Mouse (Mus musculus) heart, embryonic 15.5 days (tissue): Measurements from ENCODE around the gene Retreg2. TPM values are rescaled to one million over a fixed set of nuclear protein-coding genes. Genes with fewer than 3 reads are reported as not detected.

Experiments used
- ATAC-seq: fragments of 200-750 bp; cut with Nextera tagmentation; replicated peaks from 2 replicates; pipeline ENCODE4 v1.8.0; 2017; ENCODE audit warnings: low read depth, moderate TSS enrichment; ENCODE audit not compliant: insufficient number of reproducible peaks, insufficient read depth, low FRiP score
- H3K27ac ChIP-seq: fragments of 300-500 bp; sonication (generic); 2 replicates; pipeline ENCODE4 v1.5.1; 2015; ENCODE audit warnings: mild to moderate bottlenecking, inconsistent platforms
- H3K27me3 ChIP-seq: fragments of 300-500 bp; sonication (generic); 2 replicates; pipeline ENCODE4 v1.6.1; 2015; ENCODE audit warnings: inconsistent platforms
- H3K36me3 ChIP-seq: fragments of 300-500 bp; sonication (generic); 2 replicates; pipeline ENCODE4 v1.6.1; 2015; ENCODE audit warnings: mild to moderate bottlenecking, inconsistent platforms
- H3K4me1 ChIP-seq: fragments of 300-500 bp; sonication (generic); replicated peaks from 2 replicates; pipeline ENCODE4 v1.6.1; 2015; ENCODE audit warnings: inconsistent platforms
- H3K4me2 ChIP-seq: fragments of 300-500 bp; sonication (generic); 2 replicates; pipeline ENCODE4 v1.6.1; 2015; ENCODE audit warnings: inconsistent platforms, mild to moderate bottlenecking, moderate library complexity
- H3K4me3 ChIP-seq: fragments of 300-500 bp; sonication (generic); 2 replicates; pipeline ENCODE4 v1.5.1; 2015; ENCODE audit warnings: mild to moderate bottlenecking, inconsistent platforms
- H3K9ac ChIP-seq: fragments of 300-500 bp; sonication (generic); 2 replicates; pipeline ENCODE4 v1.6.1; 2015; ENCODE audit warnings: mild to moderate bottlenecking, inconsistent platforms
- H3K9me3 ChIP-seq: fragments of 300-500 bp; sonication (generic); replicated peaks from 2 replicates; pipeline ENCODE4 v1.6.1; 2016; ENCODE audit warnings: inconsistent platforms
- WGBS: fragments of 180-500 bp; shearing (Covaris S2); methylation state at CpG from one replicate; pipeline ENCODE4 v1.1.7; 2015; ENCODE audit warnings: mixed read lengths; 5-methylcytosine and 5-hydroxymethylcytosine counted together
- polyA plus RNA-seq: library from polyadenylated mRNA; unstranded; fragments of >200 nt; fragmentation: Nextera tagmentation; extraction: Ambion mirVana; gene quantifications from 2 replicates; pipeline ENCODE4 v1.2.1, GENCODE M21; 2015

Retreg2 gene
- 30.7 and 41.6 TPM in 2 replicates for polyA plus RNA-seq

DNA sequence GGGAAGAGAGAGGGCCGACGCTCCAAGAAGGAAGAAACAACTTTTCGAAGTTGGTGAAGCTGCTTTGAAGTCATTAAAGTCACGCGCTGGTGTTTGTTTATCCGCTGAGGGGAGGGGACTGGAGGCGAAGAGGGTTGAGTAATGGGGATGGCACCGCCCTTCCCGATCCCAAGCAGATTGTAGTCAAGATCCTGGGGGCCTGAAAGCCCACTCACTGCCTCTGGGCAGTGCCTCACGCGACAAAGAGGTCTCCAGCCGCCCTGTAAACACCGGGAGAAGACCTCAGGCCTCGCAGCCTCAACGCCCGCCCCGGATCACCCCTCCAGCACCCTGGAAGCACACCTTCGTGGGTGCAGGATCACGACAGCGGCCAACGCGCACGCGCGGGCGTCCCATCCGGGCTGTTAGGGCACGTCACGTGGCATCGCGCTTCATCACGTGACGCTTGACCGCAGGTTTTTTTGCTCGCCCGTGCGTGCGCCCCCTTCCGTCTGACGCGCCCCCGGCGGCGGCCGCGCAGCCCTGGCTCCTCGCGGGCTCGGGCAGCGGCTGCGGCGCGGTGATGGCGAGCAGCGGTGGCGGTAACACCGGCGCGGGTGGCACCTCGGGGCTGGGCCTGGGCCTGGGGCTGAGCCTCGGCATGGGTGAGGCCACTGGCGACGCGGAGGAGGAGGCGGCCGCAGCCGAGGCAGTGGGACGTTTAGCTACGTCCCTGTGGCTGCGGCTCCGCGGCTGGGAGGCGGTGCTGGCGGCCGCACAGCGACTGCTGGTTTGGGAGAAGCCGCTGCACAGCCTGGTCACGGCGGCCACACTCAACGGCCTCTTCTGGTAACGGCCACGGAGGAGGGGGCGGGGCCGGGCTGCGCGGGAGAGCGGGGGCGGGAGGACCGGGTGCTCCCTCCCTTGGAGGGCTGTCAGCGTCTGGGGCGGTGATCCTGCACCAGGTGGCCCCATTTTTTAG lies at the start of gene Retreg2, which contains the start of gene Cnppd1:
Gene Retreg2, plus strand, starts transcription at position 478 of the 961 bp plus-strand sequence.
Gene Cnppd1, minus strand, starts transcription at position 411 of the 961 bp plus-strand sequence.
- ATAC-seq = peak; percentile 88
- under 1% methylated on average over 90 of the region's 91 CpGs for WGBS
- H3K36me3 ChIP-seq = peaks cover 46% of the 10 kb centered on the region
- H3K27ac ChIP-seq = peak within 1 kb of the TSS; percentile 96
- no peaks in the 10 kb centered on the region for H3K9me3 ChIP-seq
- H3K4me2 ChIP-seq = peak within 1 kb of the TSS; percentile 86
- peak within 1 kb of the TSS; percentile 94 for H3K9ac ChIP-seq
- H3K27me3 ChIP-seq = no peaks in the 10 kb centered on the region
- peaks cover 22% of the 10 kb centered on the region for H3K4me1 ChIP-seq
- peak within 1 kb of the TSS; percentile 90 for H3K4me3 ChIP-seq

GRCm38 (mm10) chr1:75122211-75122610 lies 20.4 kb upstream of the Retreg2 start:
- ATAC-seq = no peak
- no peaks in the 10 kb centered on the region for H3K36me3 ChIP-seq
- no peak overlapping the region for H3K4me3 ChIP-seq
- 77% methylated on average over 3 of the region's 3 CpGs for WGBS
- H3K27ac ChIP-seq = no peak overlapping the region
- peaks cover 9% of the 10 kb centered on the region for H3K4me1 ChIP-seq
- H3K9me3 ChIP-seq = no peaks in the 10 kb centered on the region
- H3K4me2 ChIP-seq = no peak overlapping the region
- no peak overlapping the region for H3K9ac ChIP-seq
- H3K27me3 ChIP-seq = no peaks in the 10 kb centered on the region

DNA sequence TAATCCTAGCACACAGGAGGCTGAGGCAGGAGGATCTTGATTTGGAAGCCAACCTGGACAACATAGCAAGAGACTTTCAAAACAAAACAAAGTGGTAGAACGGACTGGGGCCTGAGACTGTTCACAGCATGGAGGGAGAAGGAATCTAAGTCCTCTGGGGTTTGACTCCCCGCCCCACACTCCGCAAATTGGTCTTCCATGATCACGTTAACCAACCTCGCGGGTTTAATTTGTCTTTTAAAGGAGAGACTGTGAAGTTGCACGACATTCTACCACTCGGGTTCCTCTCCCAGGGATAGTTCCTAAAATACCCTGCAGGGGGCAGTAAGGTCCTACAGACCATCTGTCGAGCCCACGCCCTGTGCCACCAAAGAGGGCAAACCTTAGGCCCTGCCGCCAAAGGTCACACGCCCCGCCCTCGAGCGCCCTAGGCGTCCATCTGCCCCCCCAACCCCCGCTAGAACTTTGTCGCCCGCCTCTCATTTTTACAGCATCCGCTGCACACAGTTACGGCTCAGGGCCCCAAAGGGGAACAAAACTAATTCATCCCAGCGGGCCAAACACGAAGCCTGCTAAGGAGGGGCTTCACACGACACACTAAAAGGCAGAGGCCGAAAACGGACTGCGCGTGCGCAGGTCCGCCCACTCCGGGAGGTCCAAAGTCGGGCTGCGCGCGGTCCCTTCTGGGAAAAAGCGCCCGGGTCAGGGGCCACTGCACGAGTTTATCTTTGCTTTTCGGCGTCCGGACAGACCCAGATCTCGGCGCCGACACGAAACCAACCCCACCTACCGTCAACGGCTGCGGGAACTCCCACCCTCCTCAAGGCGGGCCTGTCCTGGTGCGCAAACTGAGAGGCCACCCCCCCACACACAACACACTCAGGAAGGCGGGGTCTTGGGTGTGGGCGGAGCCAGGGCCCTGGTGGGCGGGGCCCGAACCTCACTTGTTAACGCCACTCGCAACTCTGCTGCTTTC lies 17.9 kb upstream of the Retreg2 start, which contains the start of gene Nhej1:
Gene Nhej1, minus strand, starts transcription at position 855 of the 976 bp plus-strand sequence.
- Histone ChIP-seq H3K4me1 (peaks cover 9% of the 10 kb centered on the region), H3K9ac (peak within 1 kb of the TSS; percentile 71), H3K36me3 (no peaks in the 10 kb centered on the region), H3K4me2 (peak within 1 kb of the TSS; percentile 73), H3K27ac (peak within 1 kb of the TSS; percentile 98), H3K9me3 (no peaks in the 10 kb centered on the region), H3K27me3 (no peaks in the 10 kb centered on the region), H3K4me3 (peak within 1 kb of the TSS; percentile 72)
- 1% methylated on average over 56 of the region's 56 CpGs for WGBS
- peak; percentile 97 for ATAC-seq

- H3K36me3 ChIP-seq = no peaks in the 10 kb centered on the region
- H3K27ac ChIP-seq = peak overlapping the region; percentile 98
- H3K9ac ChIP-seq = peak overlapping the region; percentile 71; the same call in 1 of the 2 replicates
- peak overlapping the region; percentile 72 for H3K4me3 ChIP-seq
- ATAC-seq = no peak; the same call in 1 of the 2 replicates
- H3K4me1 ChIP-seq = peaks cover 9% of the 10 kb centered on the region
- H3K4me2 ChIP-seq = peak overlapping the region; percentile 73
- WGBS = 35% methylated on average over 5 of the region's 5 CpGs
- H3K9me3 ChIP-seq = no peaks in the 10 kb centered on the region
- no peaks in the 10 kb centered on the region for H3K27me3 ChIP-seq
Measured at GRCm38 (mm10) chr1:75125418-75125817, 17.2 kb upstream of the Retreg2 start.

DNA sequence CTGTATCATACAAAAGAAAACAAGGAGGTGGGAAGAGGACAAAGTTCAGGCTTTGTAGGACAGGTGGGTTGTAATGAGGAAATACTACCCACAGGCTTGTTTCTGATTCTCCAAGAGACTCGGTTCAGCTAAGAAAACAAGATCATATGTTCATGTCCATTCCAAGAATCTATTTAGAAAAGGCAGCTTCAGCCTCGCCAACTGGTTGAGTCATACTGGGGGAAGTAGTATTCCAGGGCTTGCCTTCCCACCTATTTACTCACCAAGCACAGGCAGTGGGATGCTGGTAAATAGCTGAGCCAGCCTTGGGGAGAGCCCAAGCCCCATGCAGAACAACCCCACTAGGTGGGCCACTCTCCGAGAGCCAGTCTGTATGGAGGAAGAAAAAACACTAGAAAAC lies 13.9 kb upstream of the Retreg2 start:
- 67% methylated on average over 3 of the region's 3 CpGs for WGBS
- Histone ChIP-seq H3K9ac (no peak overlapping the region), H3K4me3 (no peak overlapping the region), H3K27ac (no peak overlapping the region), H3K4me1 (peaks cover 9% of the 10 kb centered on the region), H3K9me3 (no peaks in the 10 kb centered on the region), H3K36me3 (no peaks in the 10 kb centered on the region), H3K4me2 (no peak overlapping the region), H3K27me3 (no peaks in the 10 kb centered on the region)
- ATAC-seq = no peak

GRCm38 (mm10) chr1:75133421-75134207 lies 9.0 kb upstream of the Retreg2 start, which contains the start of gene Slc23a3:
Gene Slc23a3, minus strand, starts transcription at chr1:75133890.
- H3K9ac ChIP-seq = no peak within 1 kb of the TSS
- no peaks in the 10 kb centered on the region for H3K27me3 ChIP-seq
- no peak within 1 kb of the TSS for H3K4me2 ChIP-seq
- no peaks in the 10 kb centered on the region for H3K9me3 ChIP-seq
- 58% methylated on average over 12 of the region's 12 CpGs for WGBS
- H3K27ac ChIP-seq = no peak within 1 kb of the TSS
- H3K4me1 ChIP-seq = no peaks in the 10 kb centered on the region
- ATAC-seq = no peak
- no peak within 1 kb of the TSS for H3K4me3 ChIP-seq
- H3K36me3 ChIP-seq = peaks cover 25% of the 10 kb centered on the region

DNA sequence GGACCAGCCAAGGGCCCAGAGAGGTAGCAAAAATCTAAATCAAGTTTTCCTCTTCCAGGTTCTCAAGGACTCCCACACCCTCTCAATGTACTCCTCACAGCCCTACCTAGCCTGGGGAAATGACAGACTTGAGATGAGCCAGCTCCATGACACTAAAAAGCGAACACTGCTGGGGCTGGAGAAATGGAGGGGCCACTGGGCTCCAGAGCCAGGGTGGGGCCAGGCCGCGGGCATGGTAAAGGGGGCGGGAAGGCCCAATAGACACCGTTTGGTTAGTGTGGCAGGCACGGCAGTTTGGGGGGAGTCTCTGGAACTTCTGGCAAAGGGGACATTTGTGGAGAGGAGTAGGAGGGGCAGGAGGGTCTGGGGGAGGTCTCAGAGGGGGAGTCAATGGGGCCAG lies 6.3 kb upstream of the Retreg2 start:
- Histone ChIP-seq H3K9ac (no peak overlapping the region), H3K27me3 (no peaks in the 10 kb centered on the region), H3K4me3 (no peak overlapping the region), H3K36me3 (peaks cover 36% of the 10 kb centered on the region), H3K9me3 (no peaks in the 10 kb centered on the region), H3K4me1 (peaks cover 12% of the 10 kb centered on the region), H3K27ac (no peak overlapping the region), H3K4me2 (no peak overlapping the region)
- WGBS = 71% methylated on average over 6 of the region's 6 CpGs
- ATAC-seq = no peak

GRCm38 (mm10) chr1:75136730-75137129 lies 5.8 kb upstream of the Retreg2 start:
- H3K27ac ChIP-seq = no peak overlapping the region
- H3K4me1 ChIP-seq = peaks cover 13% of the 10 kb centered on the region
- no peaks in the 10 kb centered on the region for H3K9me3 ChIP-seq
- H3K27me3 ChIP-seq = no peaks in the 10 kb centered on the region
- no peak overlapping the region for H3K4me3 ChIP-seq
- no peak overlapping the region for H3K9ac ChIP-seq
- WGBS = 36% methylated on average over 3 of the region's 3 CpGs
- no peak for ATAC-seq
- no peak overlapping the region for H3K4me2 ChIP-seq
- peaks cover 36% of the 10 kb centered on the region for H3K36me3 ChIP-seq

GRCm38 (mm10) chr1:75138448-75138847 lies 4.1 kb upstream of the Retreg2 start:
- Histone ChIP-seq H3K27me3 (no peaks in the 10 kb centered on the region), H3K27ac (no peak overlapping the region), H3K4me1 (peaks cover 17% of the 10 kb centered on the region), H3K4me3 (no peak overlapping the region), H3K9me3 (no peaks in the 10 kb centered on the region), H3K36me3 (peaks cover 36% of the 10 kb centered on the region), H3K9ac (no peak overlapping the region), H3K4me2 (no peak overlapping the region)
- no peak for ATAC-seq
- 89% methylated on average over 2 of the region's 2 CpGs for WGBS

DNA sequence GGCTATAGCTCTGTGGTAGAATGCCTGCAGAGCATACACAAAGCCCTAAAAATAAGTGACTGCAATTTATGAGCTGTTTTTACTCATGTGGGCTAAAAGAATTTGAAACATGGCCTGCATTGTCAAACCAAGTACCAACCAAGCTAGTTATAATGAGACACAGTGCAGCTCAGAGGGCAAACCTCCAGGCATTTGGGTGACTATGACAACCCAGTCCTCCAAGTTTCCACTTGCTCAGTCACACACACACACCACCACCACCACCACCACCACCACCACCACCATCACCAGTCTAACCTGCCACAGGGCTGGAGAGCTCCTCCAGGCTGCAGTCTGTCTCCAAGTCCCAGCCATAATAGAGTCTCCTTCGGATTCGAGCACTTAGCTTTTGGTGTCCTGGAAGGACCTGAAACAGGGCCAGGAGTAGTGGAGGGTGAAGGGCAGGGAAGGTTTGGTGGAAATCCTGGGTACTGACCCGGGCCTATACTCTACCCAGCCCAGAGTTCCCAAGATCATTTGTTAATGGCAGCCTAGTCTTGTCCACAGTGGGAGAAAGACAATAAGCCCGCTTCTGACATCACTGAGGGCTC lies 1.9 kb upstream of the Retreg2 start:
- H3K36me3 ChIP-seq = peaks cover 46% of the 10 kb centered on the region
- peak overlapping the region; percentile 90 for H3K4me3 ChIP-seq
- no peaks in the 10 kb centered on the region for H3K9me3 ChIP-seq
- peak overlapping the region; percentile 86 for H3K4me2 ChIP-seq
- H3K27me3 ChIP-seq = no peaks in the 10 kb centered on the region
- H3K9ac ChIP-seq = peak overlapping the region; percentile 94
- 57% methylated on average over 4 of the region's 4 CpGs for WGBS
- ATAC-seq = no peak
- peaks cover 22% of the 10 kb centered on the region for H3K4me1 ChIP-seq
- peak overlapping the region; percentile 96 for H3K27ac ChIP-seq
